Mouse (Mus musculus) midbrain, embryonic 10.5 days (tissue): ENCODE data around the gene Atf7ip. TPM values are rescaled to one million over a fixed set of nuclear protein-coding genes. Genes with fewer than 3 reads are reported as not detected.

Experiments used
- DNase-seq: peaks from one replicate; pipeline ENCODE4 v3.0.0-alpha.2; 2017; ENCODE audit warnings: low spot score
- H3K27ac ChIP-seq: fragments of 300-500 bp; sonication (generic); replicated peaks from 2 replicates; pipeline ENCODE4 v1.5.1; 2016; ENCODE audit warnings: mild to moderate bottlenecking
- H3K27me3 ChIP-seq: fragments of 300-500 bp; sonication (generic); 2 replicates; pipeline ENCODE4 v1.6.1; 2016; ENCODE audit warnings: low read depth, mild to moderate bottlenecking; ENCODE audit not compliant: poor library complexity, severe bottlenecking
- H3K36me3 ChIP-seq: fragments of 300-500 bp; sonication (generic); 2 replicates; pipeline ENCODE4 v1.6.1; 2016; ENCODE audit warnings: mild to moderate bottlenecking, moderate library complexity
- H3K4me1 ChIP-seq: fragments of 300-500 bp; sonication (generic); 2 replicates; pipeline ENCODE4 v1.6.1; 2016
- H3K4me3 ChIP-seq: fragments of 300-500 bp; sonication (generic); 2 replicates; pipeline ENCODE4 v1.5.1; 2016; ENCODE audit warnings: mild to moderate bottlenecking, moderate library complexity
- H3K9me3 ChIP-seq: fragments of 300-500 bp; sonication (generic); replicated peaks from 2 replicates; pipeline ENCODE4 v1.6.1; 2016; ENCODE audit warnings: mild to moderate bottlenecking
- WGBS: fragments of 180-500 bp; shearing (Covaris S2); methylation state at CpG from one replicate; pipeline ENCODE4 v1.1.7; 2016; 5-methylcytosine and 5-hydroxymethylcytosine counted together
- polyA plus RNA-seq: library from polyadenylated mRNA; unstranded; fragments of >200 nt; fragmentation: Nextera tagmentation; extraction: Ambion mirVana; gene quantifications from 2 replicates; pipeline ENCODE4 v1.2.1, GENCODE M21; 2016

Atf7ip gene
- polyA plus RNA-seq, 1 experiment from 2014 or later: 37.4 TPM

DNA sequence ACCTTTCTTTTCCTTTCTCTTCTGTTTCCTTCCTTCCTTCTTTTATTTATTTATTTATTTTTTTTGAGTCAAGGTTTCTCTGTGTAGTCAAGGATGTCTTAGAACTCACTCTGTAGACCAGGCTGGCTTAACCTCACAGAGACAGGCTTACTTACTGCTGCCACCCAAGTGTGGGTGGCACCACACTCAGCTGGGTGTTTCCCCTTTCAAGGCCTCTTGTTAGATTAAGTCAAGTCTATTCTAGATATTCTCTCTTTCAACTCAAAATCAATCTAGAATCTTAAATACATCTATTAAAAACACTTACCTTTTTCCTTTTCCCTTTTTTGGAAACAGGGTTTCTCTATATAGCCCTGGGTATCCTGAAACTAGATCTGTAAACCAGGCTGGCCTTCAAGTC lies 11.3 kb downstream of the Atf7ip start:
- peak; percentile 4 for DNase-seq
- Histone ChIP-seq H3K27me3 (no peaks in the 10 kb centered on the region), H3K4me1 (peaks cover 2% of the 10 kb centered on the region; the same call in 1 of the 2 replicates), H3K4me3 (no peak overlapping the region), H3K27ac (no peak overlapping the region), H3K36me3 (peaks cover 12% of the 10 kb centered on the region), H3K9me3 (peaks cover 14% of the 10 kb centered on the region)

DNA sequence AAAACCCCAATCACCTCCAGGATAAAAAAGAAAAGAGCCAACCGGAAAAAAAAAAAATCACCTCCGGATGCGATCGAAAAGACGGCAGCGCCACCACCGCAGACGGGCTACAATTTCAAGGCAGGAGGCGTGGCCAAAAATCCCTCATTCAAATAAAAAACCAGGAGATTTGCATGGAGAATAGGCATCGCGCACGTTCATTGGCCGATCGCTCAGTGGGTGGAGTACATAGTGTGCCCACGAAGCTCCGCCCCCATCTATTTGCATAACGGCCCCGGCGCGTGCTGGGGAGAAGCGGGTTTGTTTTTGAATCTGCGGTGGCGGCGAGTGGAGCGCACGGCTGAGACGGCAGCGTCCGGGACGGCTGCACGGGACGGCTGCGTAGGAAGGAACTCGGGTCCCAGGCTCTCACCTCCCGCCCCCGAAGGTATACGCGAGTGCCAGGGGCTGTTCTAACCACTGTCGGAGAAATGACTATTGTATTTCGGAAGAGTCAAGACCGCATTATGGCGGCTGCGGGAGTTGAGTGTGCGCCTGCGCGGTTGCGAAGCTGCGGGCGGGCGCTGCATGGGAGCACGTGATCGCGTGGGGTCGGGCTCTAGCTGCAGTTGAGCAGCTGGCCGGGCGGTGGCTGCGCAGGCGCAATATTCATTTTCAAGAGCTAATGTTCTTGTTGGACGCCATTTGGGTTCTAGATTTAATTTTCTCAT lies 12.7 kb downstream of the Atf7ip start:
- Histone ChIP-seq H3K9me3 (peaks cover 22% of the 10 kb centered on the region), H3K4me1 (peaks cover 2% of the 10 kb centered on the region; the same call in 1 of the 2 replicates), H3K36me3 (peaks cover 27% of the 10 kb centered on the region), H3K27ac (peak overlapping the region; percentile 98), H3K4me3 (peak overlapping the region; percentile 67), H3K27me3 (no peaks in the 10 kb centered on the region)
- DNase-seq: peak; percentile 95
- under 1% methylated on average over 59 of the region's 59 CpGs for WGBS

DNA sequence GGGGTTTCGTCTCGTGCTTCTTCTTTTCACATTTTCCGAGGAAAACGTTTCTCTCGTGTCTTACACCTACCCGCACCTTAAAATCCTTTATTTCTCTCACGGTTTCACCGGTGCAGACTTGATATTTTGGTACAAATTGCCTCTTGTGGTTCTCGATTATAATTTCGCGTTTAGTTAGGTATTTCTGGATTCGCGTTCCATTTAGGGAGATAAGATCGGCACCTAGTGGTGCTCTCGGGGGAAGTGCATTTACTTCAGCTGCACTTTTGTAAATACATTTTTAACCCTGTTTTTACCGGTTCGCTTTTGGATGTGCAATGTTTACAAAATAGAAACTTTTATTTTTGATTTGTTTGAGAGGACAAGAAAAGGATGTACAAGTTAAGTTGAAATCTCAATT lies 13.3 kb downstream of the Atf7ip start:
- peak overlapping the region; percentile 98 for H3K27ac ChIP-seq
- peaks cover 19% of the 10 kb centered on the region for H3K9me3 ChIP-seq
- no peak for DNase-seq
- peaks cover 2% of the 10 kb centered on the region; the same call in 1 of the 2 replicates for H3K4me1 ChIP-seq
- H3K36me3 ChIP-seq: peaks cover 33% of the 10 kb centered on the region
- WGBS: 2% methylated on average over 17 of the region's 17 CpGs
- no peaks in the 10 kb centered on the region for H3K27me3 ChIP-seq
- H3K4me3 ChIP-seq: peak overlapping the region; percentile 67

DNA sequence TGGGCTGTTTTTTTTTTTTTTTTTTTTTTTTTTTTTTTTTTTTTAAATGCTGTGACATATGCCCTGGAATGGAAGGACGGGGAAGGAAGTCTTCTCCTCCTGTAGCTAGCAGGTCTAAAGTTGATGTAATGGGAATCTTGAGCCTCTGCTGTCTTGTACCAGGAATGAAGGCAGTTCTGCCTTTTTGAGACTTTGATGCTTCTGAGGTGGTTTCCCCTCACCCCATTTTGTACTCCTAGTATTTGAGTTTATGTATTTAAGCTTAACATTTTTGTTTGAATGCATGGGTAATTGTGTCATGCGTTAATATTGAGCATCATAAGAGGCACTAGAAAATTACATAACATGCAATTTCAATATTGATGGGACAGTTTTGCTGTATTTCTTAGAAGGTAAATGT lies 14.4 kb downstream of the Atf7ip start:
- Histone ChIP-seq H3K9me3 (peaks cover 23% of the 10 kb centered on the region), H3K4me1 (peaks cover 2% of the 10 kb centered on the region; the same call in 1 of the 2 replicates), H3K27ac (no peak overlapping the region), H3K4me3 (peak overlapping the region; percentile 67), H3K27me3 (no peaks in the 10 kb centered on the region), H3K36me3 (peaks cover 44% of the 10 kb centered on the region)
- DNase-seq: peak; percentile 8
- WGBS: 81% methylated on average over 2 of the region's 2 CpGs

DNA sequence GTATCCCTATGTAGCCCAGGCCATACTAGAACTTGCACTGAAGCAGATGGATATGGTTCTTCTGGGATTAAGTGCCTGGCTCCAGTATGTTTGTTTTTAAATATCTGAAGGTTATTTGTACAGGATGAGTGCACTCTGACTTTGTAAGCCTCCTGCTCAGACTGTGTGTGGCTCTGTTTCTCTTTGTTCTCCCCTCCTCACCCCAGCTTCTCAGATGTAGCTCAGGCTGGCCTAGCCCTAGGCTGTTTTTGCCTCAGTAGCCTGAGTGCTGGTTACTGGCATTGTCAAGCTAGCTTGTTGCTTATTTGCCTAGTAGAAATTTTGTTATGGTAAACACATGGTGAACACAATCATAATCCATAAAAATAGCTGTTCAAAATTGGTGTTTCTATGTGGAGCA lies 15.7 kb downstream of the Atf7ip start:
- H3K27ac ChIP-seq: no peak overlapping the region
- H3K4me3 ChIP-seq: no peak overlapping the region
- H3K4me1 ChIP-seq: peaks cover 2% of the 10 kb centered on the region; the same call in 1 of the 2 replicates
- H3K27me3 ChIP-seq: no peaks in the 10 kb centered on the region
- H3K36me3 ChIP-seq: peaks cover 57% of the 10 kb centered on the region
- peaks cover 36% of the 10 kb centered on the region for H3K9me3 ChIP-seq
- peak; percentile 9 for DNase-seq

DNA sequence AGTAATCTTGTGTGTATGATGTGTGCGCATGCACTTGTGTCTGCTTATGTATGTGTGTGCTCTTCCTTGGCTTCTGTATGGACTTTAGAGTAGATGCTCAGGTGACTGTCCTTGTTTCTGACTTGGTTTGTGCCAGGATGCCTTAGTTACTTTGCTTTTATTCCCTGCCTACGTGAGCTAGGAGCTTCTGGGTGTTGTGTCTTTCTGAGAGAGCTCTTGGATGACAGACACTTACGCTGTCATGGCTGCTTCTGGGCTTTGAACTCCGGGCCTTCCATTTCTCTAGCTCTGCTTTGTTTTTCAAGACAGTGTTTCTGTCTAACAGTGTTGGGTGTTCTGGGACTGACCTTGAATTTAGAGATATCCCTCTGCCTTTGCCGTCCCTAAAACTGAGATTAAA lies 16.7 kb downstream of the Atf7ip start:
- Histone ChIP-seq H3K9me3 (peaks cover 45% of the 10 kb centered on the region), H3K27me3 (no peaks in the 10 kb centered on the region), H3K36me3 (peaks cover 67% of the 10 kb centered on the region), H3K4me1 (peaks cover 2% of the 10 kb centered on the region; the same call in 1 of the 2 replicates), H3K27ac (no peak overlapping the region), H3K4me3 (no peak overlapping the region)
- 96% methylated on average over 5 of the region's 5 CpGs for WGBS
- no peak for DNase-seq

DNA sequence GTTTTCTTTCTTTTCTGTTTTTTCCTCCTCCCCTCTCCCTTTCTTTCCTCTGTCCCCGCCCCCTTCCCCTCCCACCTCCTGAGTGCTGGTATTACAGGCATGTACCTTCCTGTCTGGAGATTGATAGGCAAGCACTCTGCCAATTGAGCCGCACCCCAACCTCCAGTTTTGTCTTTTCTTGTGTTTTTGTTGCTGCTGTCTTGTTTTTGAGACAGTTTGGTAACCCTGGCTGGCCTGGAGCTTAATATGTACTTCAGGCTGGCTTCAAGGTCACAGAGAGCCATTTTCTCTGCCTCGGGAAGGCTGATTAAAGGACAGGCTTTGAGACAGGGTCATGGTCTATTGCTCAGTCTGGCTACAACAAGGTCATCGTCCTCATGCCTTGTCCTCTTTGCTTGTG lies 18.8 kb downstream of the Atf7ip start:
- 88% methylated on average over 4 of the region's 4 CpGs for WGBS
- peaks cover 56% of the 10 kb centered on the region for H3K9me3 ChIP-seq
- peaks cover 84% of the 10 kb centered on the region for H3K36me3 ChIP-seq

DNA sequence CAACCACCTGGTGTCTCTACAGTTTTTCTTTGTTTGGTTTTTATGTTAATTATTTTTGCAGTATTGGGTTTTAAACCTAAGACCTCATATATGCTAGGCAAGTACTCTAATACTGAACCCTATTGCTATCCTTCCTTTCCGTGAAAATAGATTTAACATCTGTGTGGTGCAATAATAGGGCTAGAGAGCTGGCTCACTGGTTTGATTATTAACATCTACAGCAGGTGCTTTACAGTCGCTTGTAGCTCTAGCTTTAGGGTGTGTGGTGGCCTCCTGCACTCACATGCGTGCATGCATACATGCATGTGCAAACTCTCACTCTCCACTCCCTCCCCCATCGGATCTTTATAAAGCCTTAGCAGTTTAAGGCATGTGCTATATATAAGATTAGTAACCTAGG lies 19.6 kb downstream of the Atf7ip start:
- WGBS: 97% methylated on average over 4 of the region's 4 CpGs
- no peak for DNase-seq
- Histone ChIP-seq H3K36me3 (peaks cover 84% of the 10 kb centered on the region), H3K4me1 (peaks cover 2% of the 10 kb centered on the region; the same call in 1 of the 2 replicates), H3K27me3 (no peaks in the 10 kb centered on the region), H3K4me3 (no peak overlapping the region), H3K27ac (no peak overlapping the region), H3K9me3 (peaks cover 56% of the 10 kb centered on the region)

More for the DNA sequence above, 18.8 kb downstream of the Atf7ip start:
- Histone ChIP-seq H3K4me3 (no peak overlapping the region), H3K27ac (no peak overlapping the region), H3K4me1 (peaks cover 2% of the 10 kb centered on the region; the same call in 1 of the 2 replicates), H3K27me3 (no peaks in the 10 kb centered on the region)
- no peak for DNase-seq

DNA sequence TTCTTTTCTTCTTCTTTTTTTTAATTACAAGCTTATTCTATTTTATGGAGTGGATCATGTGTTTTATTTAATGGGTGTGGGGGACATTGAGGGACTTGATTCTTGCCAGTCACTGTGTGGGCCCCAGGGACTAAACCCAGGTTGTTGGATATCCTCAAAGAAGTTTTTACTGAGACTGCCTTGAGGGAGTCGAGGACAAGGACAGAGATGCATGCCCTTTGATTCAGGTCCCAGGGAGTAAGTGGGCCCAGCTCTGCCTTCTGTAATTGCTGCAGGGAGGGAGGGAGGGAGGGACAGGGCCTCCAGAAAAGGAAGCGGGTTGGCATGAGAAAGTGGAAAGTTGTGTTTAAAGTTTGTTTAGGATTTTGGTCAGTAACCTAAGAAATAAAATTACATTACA lies 23.2 kb downstream of the Atf7ip start:
- Histone ChIP-seq H3K27ac (no peak overlapping the region), H3K4me3 (no peak overlapping the region), H3K9me3 (peaks cover 46% of the 10 kb centered on the region), H3K4me1 (peaks cover 22% of the 10 kb centered on the region), H3K27me3 (no peaks in the 10 kb centered on the region), H3K36me3 (peaks cover 52% of the 10 kb centered on the region)
- WGBS: 75% methylated on average over 2 of the region's 2 CpGs
- DNase-seq: no peak

DNA sequence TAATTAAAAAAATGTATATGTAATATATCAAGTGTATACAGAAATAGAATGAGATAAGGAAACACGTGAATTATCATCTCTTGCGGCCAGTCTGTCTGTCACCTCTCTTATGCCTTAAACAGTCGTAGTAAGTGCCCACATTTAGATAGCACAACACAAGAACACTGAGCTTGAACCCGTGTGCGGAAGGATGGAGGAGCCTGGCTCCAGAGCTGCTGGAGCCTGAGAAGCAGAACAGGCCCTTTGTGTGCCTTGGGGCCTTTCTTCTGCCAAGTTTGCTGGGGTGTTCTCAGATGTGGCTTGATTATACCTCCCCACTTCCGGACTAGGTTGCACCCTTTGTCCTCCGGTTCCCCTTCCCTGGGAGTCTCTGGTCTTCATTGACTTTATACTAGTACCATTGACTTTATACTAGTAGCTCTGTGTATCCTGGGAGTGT lies 25.8 kb downstream of the Atf7ip start:
- Histone ChIP-seq H3K27me3 (no peaks in the 10 kb centered on the region), H3K9me3 (peaks cover 19% of the 10 kb centered on the region), H3K36me3 (peaks cover 32% of the 10 kb centered on the region), H3K4me1 (peaks cover 44% of the 10 kb centered on the region), H3K4me3 (peak overlapping the region; percentile 25), H3K27ac (peak overlapping the region; percentile 88)
- WGBS: 65% methylated on average over 7 of the region's 7 CpGs
- DNase-seq: peak; percentile 35

DNA sequence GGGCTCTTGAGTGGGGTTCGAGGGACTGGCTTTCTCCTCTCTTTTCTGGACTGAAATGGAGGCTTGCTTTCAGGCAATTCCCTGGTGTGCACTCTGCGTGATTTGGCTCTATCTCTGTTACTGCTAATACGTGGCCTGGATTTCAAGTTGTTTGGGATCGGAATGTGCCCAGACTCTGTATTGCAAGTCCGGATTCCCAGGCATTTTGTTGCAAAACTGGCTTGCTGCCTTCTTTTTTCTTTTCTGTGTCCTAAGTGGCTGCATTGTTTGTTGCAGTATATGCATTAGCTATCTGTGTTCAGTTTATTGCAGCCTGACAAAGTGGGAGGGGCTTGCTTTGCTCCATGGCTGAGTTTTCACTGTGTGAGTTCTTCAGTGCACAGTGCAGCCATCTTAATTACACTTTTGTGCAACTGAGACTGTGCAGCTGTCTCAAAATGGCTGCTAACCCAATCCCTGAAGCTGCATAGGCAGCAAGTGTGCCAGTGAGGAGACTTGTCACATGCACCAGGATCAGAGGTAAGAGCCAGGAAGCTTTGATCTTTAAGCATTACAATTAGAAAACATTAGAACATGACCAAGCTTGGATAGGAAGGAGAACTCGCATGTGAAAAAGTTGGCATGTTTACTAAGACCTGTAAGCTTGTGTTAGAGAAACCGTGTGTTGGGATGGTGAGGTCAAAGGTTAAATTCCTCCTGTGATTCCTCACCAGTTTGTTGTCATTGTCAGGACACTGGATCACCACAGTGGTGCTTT lies 26.7 kb downstream of the Atf7ip start:
- peak overlapping the region; percentile 25 for H3K4me3 ChIP-seq
- H3K27ac ChIP-seq: peak overlapping the region; percentile 88
- H3K4me1 ChIP-seq: peaks cover 44% of the 10 kb centered on the region
- DNase-seq: peak; percentile 79
- 15% methylated on average over 7 of the region's 7 CpGs for WGBS
- peaks cover 11% of the 10 kb centered on the region for H3K9me3 ChIP-seq
- no peaks in the 10 kb centered on the region for H3K27me3 ChIP-seq
- peaks cover 30% of the 10 kb centered on the region for H3K36me3 ChIP-seq

DNA sequence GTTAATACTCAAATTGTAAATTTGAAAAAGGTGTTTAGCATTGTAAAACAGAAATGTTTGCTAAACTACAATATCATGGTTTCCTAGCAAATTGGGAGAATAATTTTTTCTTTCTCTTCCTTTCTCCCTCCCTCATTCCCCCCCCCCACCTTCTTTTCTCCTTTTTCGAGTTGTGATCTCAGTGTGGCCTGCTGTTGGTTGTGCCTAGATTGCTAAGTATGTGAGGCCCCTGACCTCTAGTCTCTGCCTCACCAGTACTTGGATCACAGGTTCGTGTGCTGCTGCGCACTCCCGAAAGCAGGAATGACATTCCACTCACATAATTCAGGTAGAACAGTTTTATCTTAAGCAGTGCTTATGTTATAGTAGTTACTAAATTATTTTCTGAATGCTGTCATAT lies 27.8 kb downstream of the Atf7ip start:
- H3K27ac ChIP-seq: peak overlapping the region; percentile 88
- H3K4me1 ChIP-seq: peaks cover 44% of the 10 kb centered on the region
- H3K9me3 ChIP-seq: 0 out of 2 replicates have a peak, but pooled peaks cover under 1% of the 10 kb centered on the region
- peaks cover 29% of the 10 kb centered on the region for H3K36me3 ChIP-seq
- 78% methylated on average over 4 of the region's 4 CpGs for WGBS
- 0 out of 2 replicates have a peak overlapping the region, but pooled peaks have one; percentile 2 for H3K4me3 ChIP-seq
- DNase-seq: no peak
- no peaks in the 10 kb centered on the region for H3K27me3 ChIP-seq

DNA sequence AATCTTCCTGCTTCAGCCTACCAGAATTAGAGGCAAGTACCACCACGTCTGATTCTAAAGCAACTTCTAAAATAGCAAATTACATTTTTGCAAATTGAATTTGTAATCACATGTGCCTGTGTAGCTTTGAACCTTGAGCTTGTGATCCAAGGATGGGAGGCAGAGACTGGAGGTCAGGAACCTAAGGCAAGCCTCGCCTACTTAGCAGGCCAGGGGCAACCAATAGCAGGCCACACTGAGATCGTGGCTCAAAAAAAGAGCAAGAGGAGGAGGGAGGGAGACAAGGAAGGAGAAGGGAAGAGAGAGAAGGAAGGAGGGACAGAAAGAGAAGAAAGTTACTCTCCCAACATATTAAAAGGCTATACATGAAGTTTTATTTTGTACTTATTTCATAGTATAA lies 28.5 kb downstream of the Atf7ip start:
- Histone ChIP-seq H3K36me3 (peaks cover 30% of the 10 kb centered on the region), H3K4me3 (no peak overlapping the region), H3K4me1 (peaks cover 44% of the 10 kb centered on the region), H3K27me3 (no peaks in the 10 kb centered on the region), H3K9me3 (no peaks in the 10 kb centered on the region), H3K27ac (no peak overlapping the region; the same call in 1 of the 2 replicates)
- DNase-seq: no peak
- 55% methylated on average over 3 of the region's 3 CpGs for WGBS
